Mouse (Mus musculus): Measurements from ENCODE around the gene Tspan11. TPM values are rescaled to one million over a fixed set of nuclear protein-coding genes. Genes with fewer than 3 reads are reported as not detected.

The Tspan11 gene
- total and polyA plus RNA-seq, 2 experiments from 2014 or later = 3.6 to 5.6 TPM

- no peak for ATAC-seq
- H3K27ac ChIP-seq = no peak overlapping the region
- 95% methylated on average over 14 of the region's 14 CpGs for WGBS
- H3K9me3 ChIP-seq (ENCODE audit: low read length) = no peaks in the 10 kb centered on the region
- DNase-seq (ENCODE audit: low spot score) = no peak
- no peaks in the 10 kb centered on the region for H3K36me3 ChIP-seq (ENCODE audit: insufficient read depth, low read length)
- H3K9ac ChIP-seq (replicated peaks; ENCODE audit: low read length) = no peak overlapping the region
- H3K4me1 ChIP-seq (ENCODE audit: insufficient read depth, low read length) = peaks cover 29% of the 10 kb centered on the region
- no peak overlapping the region for H3K4me2 ChIP-seq (ENCODE audit: low read depth, low read length)
- H3K27me3 ChIP-seq (ENCODE audit: insufficient read depth, low read length) = no peaks in the 10 kb centered on the region
- TF ChIP-seq CTCF (IDR thresholded peaks at IDR 0.05; ENCODE audit: low read depth) = no peak
- H3K4me3 ChIP-seq (ENCODE audit: low read length) = no peak overlapping the region
Observed at GRCm38 (mm10) chr6:127987374-127987773, 100.0 kb downstream of the Tspan11 start.

GRCm38 (mm10) chr6:127988944-127989494, 101.6 kb downstream of the Tspan11 start:
- H3K4me3 ChIP-seq (ENCODE audit: low read length) = no peak overlapping the region
- H3K27me3 ChIP-seq (ENCODE audit: insufficient read depth, low read length) = no peaks in the 10 kb centered on the region
- no peak for TF ChIP-seq CTCF (IDR thresholded peaks at IDR 0.05; ENCODE audit: low read depth)
- no peak overlapping the region for H3K9ac ChIP-seq (replicated peaks; ENCODE audit: low read length)
- peaks cover 29% of the 10 kb centered on the region for H3K4me1 ChIP-seq (ENCODE audit: insufficient read depth, low read length)
- WGBS = 52% methylated on average over 12 of the region's 12 CpGs
- DNase-seq (ENCODE audit: low spot score) = no peak
- H3K4me2 ChIP-seq (ENCODE audit: low read depth, low read length) = no peak overlapping the region
- H3K9me3 ChIP-seq (ENCODE audit: low read length) = no peaks in the 10 kb centered on the region
- H3K27ac ChIP-seq = peak overlapping the region; percentile 73
- ATAC-seq = 0 out of 2 replicates have a peak, but pooled peaks have one; percentile 3
- no peaks in the 10 kb centered on the region for H3K36me3 ChIP-seq (ENCODE audit: insufficient read depth, low read length)

- H3K4me1 ChIP-seq (ENCODE audit: insufficient read depth, low read length) = peaks cover 29% of the 10 kb centered on the region
- no peaks in the 10 kb centered on the region for H3K27me3 ChIP-seq (ENCODE audit: insufficient read depth, low read length)
- no peak overlapping the region for H3K4me2 ChIP-seq (ENCODE audit: low read depth, low read length)
- no peak for TF ChIP-seq CTCF (IDR thresholded peaks at IDR 0.05; ENCODE audit: low read depth)
- ATAC-seq (peak; percentile 73), DNase-seq (ENCODE audit: low spot score) (peak; percentile 85)
- H3K4me3 ChIP-seq (ENCODE audit: low read length) = no peak overlapping the region
- no peak overlapping the region for H3K9ac ChIP-seq (replicated peaks; ENCODE audit: low read length)
- H3K27ac ChIP-seq = peak overlapping the region; percentile 73
- WGBS = 49% methylated on average over 11 of the region's 11 CpGs
- no peaks in the 10 kb centered on the region for H3K36me3 ChIP-seq (ENCODE audit: insufficient read depth, low read length)
- H3K9me3 ChIP-seq (ENCODE audit: low read length) = no peaks in the 10 kb centered on the region
Observed at GRCm38 (mm10) chr6:127989624-127990212, 102.3 kb downstream of the Tspan11 start.

- no peak for DNase-seq (ENCODE audit: low spot score)
- WGBS = 89% methylated on average over 11 of the region's 11 CpGs
- peaks cover 21% of the 10 kb centered on the region; the same call in 1 of the 2 replicates for H3K4me1 ChIP-seq (ENCODE audit: insufficient read depth, low read length)
- TF ChIP-seq CTCF (IDR thresholded peaks at IDR 0.05; ENCODE audit: low read depth) = no peak
- ATAC-seq = no peak
- no peak overlapping the region for H3K4me3 ChIP-seq (ENCODE audit: low read length)
- H3K9me3 ChIP-seq (ENCODE audit: low read length) = no peaks in the 10 kb centered on the region
- no peak overlapping the region for H3K27ac ChIP-seq
- H3K4me2 ChIP-seq (ENCODE audit: low read depth, low read length) = no peak overlapping the region
- no peak overlapping the region for H3K9ac ChIP-seq (replicated peaks; ENCODE audit: low read length)
- no peaks in the 10 kb centered on the region for H3K27me3 ChIP-seq (ENCODE audit: insufficient read depth, low read length)
- no peaks in the 10 kb centered on the region for H3K36me3 ChIP-seq (ENCODE audit: insufficient read depth, low read length)
Observed at GRCm38 (mm10) chr6:127991509-127992176, 104.3 kb downstream of the Tspan11 start.

GRCm38 (mm10) chr6:127992993-127993392, 105.6 kb downstream of the Tspan11 start:
- Histone ChIP-seq H3K36me3 (ENCODE audit: insufficient read depth, low read length) (no peaks in the 10 kb centered on the region), H3K27ac (no peak overlapping the region), H3K4me3 (ENCODE audit: low read length) (no peak overlapping the region), H3K27me3 (ENCODE audit: insufficient read depth, low read length) (no peaks in the 10 kb centered on the region), H3K9ac (replicated peaks; ENCODE audit: low read length) (no peak overlapping the region), H3K4me1 (ENCODE audit: insufficient read depth, low read length) (peaks cover 21% of the 10 kb centered on the region; the same call in 1 of the 2 replicates), H3K9me3 (ENCODE audit: low read length) (no peaks in the 10 kb centered on the region), H3K4me2 (ENCODE audit: low read depth, low read length) (no peak overlapping the region)
- TF ChIP-seq CTCF (IDR thresholded peaks at IDR 0.05; ENCODE audit: low read depth) = no peak
- DNase-seq (ENCODE audit: low spot score) (peak; percentile 61), ATAC-seq (peak; percentile 61)
- 56% methylated on average over 8 of the region's 8 CpGs for WGBS

GRCm38 (mm10) chr6:127996928-127997327, 109.5 kb downstream of the Tspan11 start:
- DNase-seq (ENCODE audit: low spot score) (no peak), ATAC-seq (no peak)
- WGBS = 89% methylated on average over 5 of the region's 5 CpGs
- Histone ChIP-seq H3K4me3 (ENCODE audit: low read length) (no peak overlapping the region), H3K4me2 (ENCODE audit: low read depth, low read length) (no peak overlapping the region), H3K36me3 (ENCODE audit: insufficient read depth, low read length) (no peaks in the 10 kb centered on the region), H3K27me3 (ENCODE audit: insufficient read depth, low read length) (no peaks in the 10 kb centered on the region), H3K4me1 (ENCODE audit: insufficient read depth, low read length) (no peaks in the 10 kb centered on the region), H3K9me3 (ENCODE audit: low read length) (no peaks in the 10 kb centered on the region), H3K9ac (replicated peaks; ENCODE audit: low read length) (no peak overlapping the region), H3K27ac (no peak overlapping the region)
- TF ChIP-seq CTCF (IDR thresholded peaks at IDR 0.05; ENCODE audit: low read depth) = peak; percentile 36; the same call in 1 of the 2 replicates
